Mouse (Mus musculus) embryonic facial prominence, embryonic 15.5 days (tissue): ENCODE measurements around the gene Adarb1. TPM values are rescaled to one million over a fixed set of nuclear protein-coding genes. Genes with fewer than 3 reads are reported as not detected.

ENCODE experiments used
- ATAC-seq: fragments of 200-750 bp; cut with Nextera tagmentation; 2 replicates; pipeline ENCODE4 v1.8.0; 2017; ENCODE audit warnings: low read depth, moderate TSS enrichment; ENCODE audit not compliant: insufficient number of reproducible peaks, low FRiP score, low TSS enrichment
- H3K27ac ChIP-seq: fragments of 300-500 bp; sonication (generic); replicated peaks from 2 replicates; pipeline ENCODE4 v1.5.1; 2015; ENCODE audit warnings: mild to moderate bottlenecking, inconsistent platforms
- H3K27me3 ChIP-seq: fragments of 300-500 bp; sonication (generic); 2 replicates; pipeline ENCODE4 v1.6.1; 2015; ENCODE audit warnings: inconsistent platforms
- H3K36me3 ChIP-seq: fragments of 300-500 bp; sonication (generic); 2 replicates; pipeline ENCODE4 v1.6.1; 2015; ENCODE audit warnings: mild to moderate bottlenecking, inconsistent platforms
- H3K4me1 ChIP-seq: fragments of 300-500 bp; sonication (generic); 2 replicates; pipeline ENCODE4 v1.6.1; 2015; ENCODE audit warnings: inconsistent platforms
- H3K4me2 ChIP-seq: fragments of 300-500 bp; sonication (generic); replicated peaks from 2 replicates; pipeline ENCODE4 v1.6.1; 2015; ENCODE audit warnings: mild to moderate bottlenecking, inconsistent platforms
- H3K4me3 ChIP-seq: fragments of 300-500 bp; sonication (generic); replicated peaks from 2 replicates; pipeline ENCODE4 v1.5.1; 2015; ENCODE audit warnings: mild to moderate bottlenecking, inconsistent platforms
- H3K9ac ChIP-seq: fragments of 300-500 bp; sonication (generic); 2 replicates; pipeline ENCODE4 v1.6.1; 2015; ENCODE audit warnings: inconsistent platforms
- H3K9me3 ChIP-seq: fragments of 300-500 bp; sonication (generic); replicated peaks from 2 replicates; pipeline ENCODE4 v1.6.1; 2016; ENCODE audit warnings: inconsistent platforms
- WGBS: fragments of 180-500 bp; shearing (Covaris S2); methylation state at CpG from one replicate; pipeline ENCODE4 v1.1.7; 2015; 5-methylcytosine and 5-hydroxymethylcytosine counted together
- polyA plus RNA-seq: library from polyadenylated mRNA; unstranded; fragments of >200 nt; fragmentation: Nextera tagmentation; extraction: Ambion mirVana; gene quantifications from 2 replicates; pipeline ENCODE4 v1.2.1, GENCODE M21; 2015

The Adarb1 gene
- polyA plus RNA-seq, 1 experiment from 2014 or later, result 5.2 TPM

DNA sequence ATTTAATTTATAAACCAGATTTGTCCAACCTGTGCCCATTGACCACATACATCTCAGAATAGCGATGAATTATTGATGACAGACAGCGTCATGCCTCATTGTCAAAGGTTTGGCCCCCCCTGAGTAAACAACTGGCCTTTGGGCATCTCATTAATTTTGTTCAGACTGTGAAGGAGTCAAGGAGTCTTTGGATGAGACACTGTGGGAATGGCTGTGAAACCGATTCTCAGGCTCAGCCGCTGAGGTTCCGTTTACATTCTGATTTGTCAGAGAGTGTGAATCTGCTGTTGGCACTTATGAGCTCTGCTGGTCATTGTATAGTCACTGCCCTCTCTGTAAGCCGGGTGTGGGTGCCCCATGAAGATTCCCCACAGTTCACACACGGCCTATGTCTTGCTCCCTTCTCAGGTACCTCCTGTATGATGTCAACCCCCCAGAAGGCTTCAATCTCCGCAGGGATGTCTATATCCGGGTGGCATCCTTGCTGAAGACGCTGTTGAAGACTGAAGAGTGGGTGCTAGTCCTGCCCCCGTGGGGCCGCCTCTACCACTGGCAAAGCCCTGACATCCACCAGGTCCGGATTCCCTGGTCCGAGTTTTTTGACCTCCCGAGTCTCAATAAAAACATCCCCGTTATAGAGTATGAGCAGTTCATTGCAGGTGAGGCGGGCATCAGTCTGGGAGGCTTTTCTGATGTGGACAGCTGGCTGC lies 157.7 kb downstream of the Adarb1 start:
- WGBS, result 86% methylated on average over 17 of the region's 17 CpGs
- peak overlapping the region; percentile 71 for H3K4me3 ChIP-seq
- no peak overlapping the region for H3K27ac ChIP-seq
- H3K9me3 ChIP-seq, result no peaks in the 10 kb centered on the region
- 0 out of 2 replicates have a peak overlapping the region, but pooled peaks have one; percentile 78 for H3K9ac ChIP-seq
- peaks cover 20% of the 10 kb centered on the region for H3K4me1 ChIP-seq
- H3K36me3 ChIP-seq, result peaks cover 49% of the 10 kb centered on the region
- H3K27me3 ChIP-seq, result no peaks in the 10 kb centered on the region
- H3K4me2 ChIP-seq, result peak overlapping the region; percentile 58
- no peak for ATAC-seq

DNA sequence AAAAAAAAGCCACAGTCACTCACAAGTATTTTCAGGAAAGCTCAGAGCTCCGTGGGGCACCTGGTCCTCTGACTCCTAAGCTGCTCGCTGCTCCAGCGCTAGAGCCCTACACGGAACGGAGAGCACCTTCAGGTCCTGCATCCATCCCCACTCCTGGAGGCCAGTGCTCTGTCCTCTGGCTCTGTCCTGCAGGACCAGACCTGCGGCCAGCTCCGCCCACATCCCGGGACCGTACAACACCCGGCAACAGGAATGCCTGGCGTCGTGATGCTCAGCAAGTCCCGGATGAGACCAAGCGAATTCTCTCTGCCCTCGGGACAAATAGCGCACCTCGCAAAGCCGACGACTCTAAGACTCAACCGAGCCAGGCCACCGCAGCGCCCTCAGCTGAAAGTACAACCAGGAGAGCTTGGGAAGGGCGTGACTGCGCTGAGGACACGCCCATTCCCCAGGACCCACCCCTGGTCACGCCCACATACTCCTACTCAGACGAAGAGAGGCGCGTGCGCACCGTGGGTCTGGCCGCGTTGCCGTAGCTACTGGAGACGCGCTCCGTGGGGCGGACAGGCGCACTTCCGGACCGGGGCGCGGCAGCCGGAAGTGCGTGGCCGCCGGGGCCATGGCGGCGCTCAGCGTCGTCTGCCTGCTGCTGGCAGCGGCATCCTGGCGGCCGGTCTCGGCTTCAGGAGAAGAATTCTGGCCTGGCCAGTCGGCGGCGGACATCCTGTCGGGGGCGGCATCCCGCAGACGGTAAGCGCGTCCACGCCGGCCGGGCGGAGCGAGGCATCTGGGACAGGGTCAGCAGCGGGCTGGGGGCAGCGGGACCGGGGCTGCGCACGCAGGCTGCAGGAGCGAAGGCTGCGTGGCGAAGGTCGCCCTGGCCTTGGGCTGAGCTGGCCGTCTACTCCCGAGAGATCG lies 159.1 kb downstream of the Adarb1 start, which contains the start of gene Pofut2:
Pofut2 (plus strand) TSS at position 515 of the 918 bp plus-strand sequence.
- H3K9me3 ChIP-seq, result no peaks in the 10 kb centered on the region
- peak within 1 kb of the TSS; percentile 92 for H3K4me2 ChIP-seq
- peak; percentile 99 for ATAC-seq
- peaks cover 27% of the 10 kb centered on the region for H3K4me1 ChIP-seq
- H3K9ac ChIP-seq, result peak within 1 kb of the TSS; percentile 78
- peak within 1 kb of the TSS; percentile 87 for H3K27ac ChIP-seq
- H3K36me3 ChIP-seq, result peaks cover 35% of the 10 kb centered on the region
- WGBS, result under 1% methylated on average over 81 of the region's 81 CpGs
- peak within 1 kb of the TSS; percentile 71 for H3K4me3 ChIP-seq
- H3K27me3 ChIP-seq, result no peaks in the 10 kb centered on the region

DNA sequence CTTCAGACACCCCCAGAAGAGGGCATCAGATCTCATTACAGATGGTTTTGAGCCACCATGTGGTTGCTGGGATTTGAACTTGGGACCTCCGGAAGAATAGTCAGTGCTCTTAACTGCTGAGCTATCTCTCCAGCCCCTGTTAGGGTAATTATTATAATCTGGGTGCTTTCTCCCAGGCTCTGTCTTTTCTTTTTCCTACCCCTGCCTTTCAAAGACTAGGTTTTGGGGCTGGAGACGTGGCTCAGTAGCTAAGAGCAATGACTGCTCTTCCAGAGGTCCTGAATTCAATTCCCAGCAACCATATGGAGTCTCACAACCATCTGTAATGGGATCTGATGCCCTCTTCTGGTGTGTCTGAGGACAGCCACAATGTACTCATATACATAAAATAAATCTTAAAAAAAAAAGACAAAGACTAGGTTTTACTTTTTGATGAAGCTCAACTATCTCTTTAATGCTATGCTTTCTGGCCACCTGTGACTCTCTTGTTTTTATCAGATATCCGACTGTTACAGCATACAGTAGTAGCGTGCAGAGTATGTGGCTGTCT lies 160.0 kb downstream of the Adarb1 start:
- Histone ChIP-seq H3K4me3 (peak overlapping the region; percentile 71), H3K36me3 (peaks cover 27% of the 10 kb centered on the region), H3K27ac (no peak overlapping the region), H3K4me1 (peaks cover 30% of the 10 kb centered on the region), H3K9ac (no peak overlapping the region), H3K9me3 (no peaks in the 10 kb centered on the region), H3K4me2 (peak overlapping the region; percentile 92), H3K27me3 (no peaks in the 10 kb centered on the region)
- 55% methylated on average over 4 of the region's 4 CpGs for WGBS
- no peak for ATAC-seq

DNA sequence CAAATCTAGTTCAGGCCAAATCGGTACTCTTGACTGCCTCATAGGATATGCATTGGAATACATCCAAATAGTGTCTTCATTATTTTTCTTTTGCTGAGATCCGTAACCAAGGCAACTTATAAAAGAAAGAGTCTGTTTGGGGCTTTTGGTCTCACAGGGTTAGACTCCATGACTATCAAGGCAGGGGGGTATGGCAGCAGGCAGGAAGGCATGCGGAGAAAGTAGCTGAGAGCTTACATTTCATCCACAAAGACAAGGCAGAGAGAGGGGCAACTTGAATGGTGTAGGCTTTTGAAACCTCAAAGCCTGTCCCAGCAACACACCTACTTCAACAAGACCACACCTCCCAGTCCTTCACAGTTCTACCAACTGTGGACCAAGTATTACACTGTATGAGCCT lies 162.4 kb downstream of the Adarb1 start:
- no peaks in the 10 kb centered on the region for H3K27me3 ChIP-seq
- H3K27ac ChIP-seq, result peak overlapping the region; percentile 77
- no peak overlapping the region for H3K4me2 ChIP-seq
- ATAC-seq, result no peak
- peaks cover 2% of the 10 kb centered on the region for H3K36me3 ChIP-seq
- peaks cover 50% of the 10 kb centered on the region for H3K4me1 ChIP-seq
- H3K9me3 ChIP-seq, result no peaks in the 10 kb centered on the region
- no peak overlapping the region for H3K9ac ChIP-seq
- WGBS, result 47% methylated on average over 3 of the region's 3 CpGs
- H3K4me3 ChIP-seq, result no peak overlapping the region

DNA sequence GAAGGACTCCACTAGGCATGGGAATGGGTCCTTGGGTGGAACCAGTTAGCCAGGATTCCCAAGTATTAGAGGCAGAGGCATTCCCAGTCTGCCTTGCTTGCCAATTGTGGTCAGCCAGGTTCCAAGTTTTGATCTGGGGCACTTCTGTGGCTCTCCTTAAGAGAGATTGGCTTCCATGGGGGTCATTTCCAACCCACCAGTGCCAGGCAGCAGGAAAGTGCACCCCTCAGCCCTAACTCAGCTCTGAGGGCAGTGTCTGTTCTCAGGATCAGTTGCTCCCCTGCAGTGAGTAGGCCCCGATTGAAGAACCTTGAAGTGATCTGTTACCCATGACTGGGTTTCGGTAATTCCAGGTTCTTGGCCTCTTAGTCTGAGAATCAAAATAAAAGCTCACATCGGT lies 162.8 kb downstream of the Adarb1 start:
- ATAC-seq, result no peak
- peaks cover 49% of the 10 kb centered on the region for H3K4me1 ChIP-seq
- H3K4me2 ChIP-seq, result no peak overlapping the region
- no peaks in the 10 kb centered on the region for H3K36me3 ChIP-seq
- peak overlapping the region; percentile 77 for H3K27ac ChIP-seq
- no peak overlapping the region for H3K9ac ChIP-seq
- 63% methylated on average over 3 of the region's 3 CpGs for WGBS
- H3K27me3 ChIP-seq, result no peaks in the 10 kb centered on the region
- no peak overlapping the region for H3K4me3 ChIP-seq
- no peaks in the 10 kb centered on the region for H3K9me3 ChIP-seq

DNA sequence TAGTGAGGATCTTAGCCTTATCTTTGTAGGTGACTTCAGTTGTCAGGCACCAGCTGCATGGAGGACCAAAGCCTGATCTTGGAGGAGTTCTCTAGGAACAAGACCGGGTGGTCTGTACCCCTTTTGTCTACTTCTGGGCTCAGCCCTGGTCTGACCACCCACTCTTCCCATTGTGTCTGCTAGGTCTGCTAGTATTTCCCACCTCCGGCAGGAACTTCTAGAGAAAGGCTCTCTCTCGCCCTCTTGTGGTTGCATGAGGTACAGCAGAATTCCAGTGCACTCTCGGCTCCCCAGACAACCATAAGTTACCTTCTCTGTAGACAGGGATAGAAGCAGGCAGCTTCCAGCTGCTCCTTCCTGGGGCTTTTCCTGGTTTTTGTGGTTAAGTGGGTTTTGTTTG lies 165.3 kb downstream of the Adarb1 start:
- Histone ChIP-seq H3K27me3 (no peaks in the 10 kb centered on the region), H3K4me3 (no peak overlapping the region), H3K9me3 (no peaks in the 10 kb centered on the region), H3K36me3 (no peaks in the 10 kb centered on the region), H3K9ac (0 out of 2 replicates have a peak overlapping the region, but pooled peaks have one; percentile 3), H3K4me2 (no peak overlapping the region), H3K27ac (no peak overlapping the region), H3K4me1 (peaks cover 42% of the 10 kb centered on the region)
- 0 out of 2 replicates have a peak, but pooled peaks have one; percentile 15 for ATAC-seq
- WGBS, result 3% methylated on average over 4 of the region's 4 CpGs

DNA sequence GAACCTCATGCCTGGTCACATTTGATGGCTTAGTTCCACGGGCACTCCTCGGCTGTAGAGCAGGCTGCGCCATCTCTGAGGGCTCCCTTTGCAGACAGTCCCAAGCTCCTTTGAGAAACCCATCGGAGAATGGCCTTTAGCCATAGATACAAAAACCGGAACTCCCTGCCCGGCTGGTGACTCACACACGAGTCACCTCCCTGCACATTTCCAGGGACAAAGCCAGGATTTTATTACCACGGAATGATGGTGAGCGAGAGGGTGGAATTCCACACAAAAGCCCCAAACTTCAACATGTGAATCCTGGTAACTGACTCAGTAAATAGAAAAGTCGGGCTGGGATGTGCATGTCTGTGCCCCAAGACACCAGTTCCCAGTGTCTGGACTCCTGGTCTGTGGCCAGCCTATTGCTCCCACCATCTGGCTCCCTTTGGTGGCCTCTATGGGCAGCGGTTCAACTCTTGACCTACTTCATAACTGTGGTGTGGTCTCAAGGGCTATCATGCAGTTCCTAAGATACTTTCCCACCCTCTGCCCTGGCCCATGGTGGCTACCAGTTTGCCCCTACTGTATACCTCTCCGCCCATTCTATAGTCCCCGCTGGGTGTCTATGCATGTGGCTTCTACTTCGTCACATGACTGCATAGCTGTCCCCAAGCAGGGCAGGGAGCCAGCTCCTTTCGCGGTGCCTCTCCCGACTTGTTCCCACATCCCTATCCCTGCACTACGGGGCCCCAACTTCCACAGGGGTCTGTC lies 166.1 kb downstream of the Adarb1 start:
- ATAC-seq, result peak; percentile 21; the same call in 1 of the 2 replicates
- Histone ChIP-seq H3K9ac (0 out of 2 replicates have a peak overlapping the region, but pooled peaks have one; percentile 3), H3K4me1 (peaks cover 42% of the 10 kb centered on the region), H3K4me3 (no peak overlapping the region), H3K27ac (peak overlapping the region; percentile 23), H3K27me3 (no peaks in the 10 kb centered on the region), H3K36me3 (no peaks in the 10 kb centered on the region), H3K9me3 (no peaks in the 10 kb centered on the region), H3K4me2 (0 out of 2 replicates have a peak overlapping the region, but pooled peaks have one; percentile 10)
- WGBS, result 49% methylated on average over 18 of the region's 18 CpGs

DNA sequence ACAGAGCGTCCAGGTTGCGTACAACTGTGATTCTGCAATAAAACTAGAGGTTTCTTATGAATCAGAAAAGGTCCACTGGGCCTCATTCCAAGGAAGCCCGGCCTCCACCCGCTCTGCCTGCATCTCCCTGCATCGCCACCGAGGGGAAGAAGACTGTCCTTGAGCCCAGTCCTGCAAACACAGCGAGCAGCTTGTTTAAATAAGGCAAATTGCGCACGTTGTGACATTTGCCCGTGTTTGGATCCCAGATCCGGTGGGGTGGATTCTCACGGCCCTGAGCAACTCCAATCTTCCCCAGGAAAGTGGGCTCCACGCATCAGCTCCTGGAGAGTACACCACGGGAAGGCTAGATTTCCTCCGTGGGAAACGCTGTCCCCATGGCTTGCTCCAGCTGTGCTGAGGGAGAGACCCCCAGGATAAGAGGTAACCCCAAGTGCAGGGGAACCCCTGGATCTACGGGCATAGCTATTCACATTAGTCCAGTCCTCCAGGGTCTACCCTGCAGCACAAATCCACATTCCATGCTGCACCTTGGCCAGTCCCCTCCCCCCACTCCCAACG lies 166.8 kb downstream of the Adarb1 start:
- WGBS, result 40% methylated on average over 18 of the region's 18 CpGs
- Histone ChIP-seq H3K9me3 (no peaks in the 10 kb centered on the region), H3K4me1 (peaks cover 42% of the 10 kb centered on the region), H3K27me3 (no peaks in the 10 kb centered on the region), H3K4me3 (no peak overlapping the region), H3K27ac (peak overlapping the region; percentile 23; the same call in 1 of the 2 replicates), H3K9ac (no peak overlapping the region), H3K4me2 (0 out of 2 replicates have a peak overlapping the region, but pooled peaks have one; percentile 10), H3K36me3 (no peaks in the 10 kb centered on the region)
- ATAC-seq, result no peak

DNA sequence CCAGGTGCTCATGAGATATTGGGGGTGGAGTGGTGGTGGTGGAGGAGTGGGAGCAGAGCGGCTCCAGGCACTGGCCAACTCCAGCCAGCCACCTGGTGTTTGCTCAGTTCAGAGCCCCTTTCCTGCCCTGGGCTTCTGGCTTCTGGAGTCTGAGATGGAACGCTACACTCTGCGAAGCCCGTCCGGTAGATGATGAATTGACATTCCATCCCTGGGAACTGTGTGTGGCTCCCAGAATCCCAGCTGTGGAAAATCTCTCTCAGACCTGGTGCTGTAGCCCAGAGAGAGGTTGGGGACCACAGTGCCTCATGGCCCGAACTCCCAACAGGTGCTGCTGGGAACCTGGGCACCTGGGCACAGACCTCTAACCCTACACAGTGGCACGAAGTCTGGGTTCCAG lies 170.4 kb downstream of the Adarb1 start:
- Histone ChIP-seq H3K9me3 (no peaks in the 10 kb centered on the region), H3K27ac (no peak overlapping the region), H3K27me3 (no peaks in the 10 kb centered on the region), H3K4me2 (no peak overlapping the region), H3K4me3 (no peak overlapping the region), H3K4me1 (peaks cover 28% of the 10 kb centered on the region), H3K9ac (no peak overlapping the region), H3K36me3 (no peaks in the 10 kb centered on the region)
- ATAC-seq, result no peak
- WGBS, result 76% methylated on average over 7 of the region's 7 CpGs

DNA sequence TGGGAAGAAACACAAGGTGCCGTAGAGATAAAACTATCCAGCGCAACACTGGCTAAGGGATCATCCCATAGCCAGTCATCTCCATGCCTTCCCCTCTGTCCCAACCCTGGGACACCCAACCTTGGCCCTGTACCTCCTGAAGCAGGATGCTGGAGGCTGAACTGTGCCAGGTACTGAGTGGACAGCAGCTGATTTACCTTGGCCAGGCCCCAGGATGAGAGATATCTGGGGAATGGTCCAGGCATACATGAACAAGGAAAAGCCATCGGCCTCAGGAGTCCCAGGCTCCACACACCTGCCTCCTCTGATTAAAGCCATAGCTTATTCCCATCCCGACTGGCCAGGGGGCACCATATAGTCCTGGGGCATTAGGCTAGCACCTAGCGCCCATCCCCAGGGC lies 171.0 kb downstream of the Adarb1 start:
- Histone ChIP-seq H3K27me3 (no peaks in the 10 kb centered on the region), H3K9ac (no peak overlapping the region), H3K36me3 (no peaks in the 10 kb centered on the region), H3K4me2 (no peak overlapping the region), H3K4me1 (peaks cover 21% of the 10 kb centered on the region), H3K4me3 (no peak overlapping the region), H3K27ac (no peak overlapping the region), H3K9me3 (no peaks in the 10 kb centered on the region)
- no peak for ATAC-seq
- WGBS, result 85% methylated on average over 5 of the region's 5 CpGs
